Mouse (Mus musculus) intestine, postnatal 0 days (tissue): ENCODE measurements at regions not wholly inside any gene's neighbourhood (a gene's known extent, or its start where the extent isn't known, plus 50 kb on each side); places are given as distances from the start of the nearest gene placed in this dataset.

Source experiments
- ATAC-seq: fragments of 200-750 bp; cut with Nextera tagmentation; 2 replicates; pipeline ENCODE4 v1.8.0; 2017; ENCODE audit warnings: mild to moderate bottlenecking, moderate TSS enrichment, moderate library complexity
- H3K27ac ChIP-seq: fragments of 300-500 bp; sonication (generic); 2 replicates; pipeline ENCODE4 v1.5.1; 2014; ENCODE audit warnings: mild to moderate bottlenecking, low read depth, low read length, moderate library complexity
- H3K27me3 ChIP-seq: fragments of 300-500 bp; sonication (generic); replicated peaks from 2 replicates; pipeline ENCODE4 v1.6.1; 2014; ENCODE audit warnings: low read length, mixed read lengths; ENCODE audit not compliant: control insufficient read depth, insufficient read depth
- H3K36me3 ChIP-seq: fragments of 300-500 bp; sonication (generic); 2 replicates; pipeline ENCODE4 v1.6.1; 2014; ENCODE audit warnings: mild to moderate bottlenecking, moderate library complexity; ENCODE audit not compliant: control insufficient read depth, insufficient read depth
- H3K4me1 ChIP-seq: fragments of 300-500 bp; sonication (generic); replicated peaks from 2 replicates; pipeline ENCODE4 v1.6.1; 2014; ENCODE audit warnings: antibody characterized with exemption, low read length, mixed read lengths; ENCODE audit not compliant: control insufficient read depth, insufficient read depth
- H3K4me2 ChIP-seq: fragments of 300-500 bp; sonication (generic); replicated peaks from 2 replicates; pipeline ENCODE4 v1.6.1; 2014; ENCODE audit warnings: low read depth, mild to moderate bottlenecking, moderate library complexity
- H3K4me3 ChIP-seq: fragments of 300-500 bp; sonication (generic); 2 replicates; pipeline ENCODE4 v1.5.1; 2014; ENCODE audit warnings: low read depth, low read length
- H3K9ac ChIP-seq: fragments of 300-500 bp; sonication (generic); 2 replicates; pipeline ENCODE4 v1.6.1; 2014; ENCODE audit warnings: mild to moderate bottlenecking, low read depth, low read length
- H3K9me3 ChIP-seq: fragments of 300-500 bp; sonication (generic); 2 replicates; pipeline ENCODE4 v1.6.1; 2016; ENCODE audit warnings: mixed run types; ENCODE audit not compliant: control insufficient read depth
- CTCF ChIP-seq: sonication (generic); IDR thresholded peaks from 2 replicates; pipeline ENCODE4 v1.5.1; 2016; ENCODE audit warnings: low read depth, mild to moderate bottlenecking, control low read depth, antibody characterized with exemption, moderate library complexity
- WGBS: fragments of 180-500 bp; shearing (Covaris S2); extraction: QIAGEN DNeasy Blood & Tissue Kit; methylation state at CpG from one replicate; pipeline ENCODE4 v1.1.7; 2014; 5-methylcytosine and 5-hydroxymethylcytosine counted together

DNA sequence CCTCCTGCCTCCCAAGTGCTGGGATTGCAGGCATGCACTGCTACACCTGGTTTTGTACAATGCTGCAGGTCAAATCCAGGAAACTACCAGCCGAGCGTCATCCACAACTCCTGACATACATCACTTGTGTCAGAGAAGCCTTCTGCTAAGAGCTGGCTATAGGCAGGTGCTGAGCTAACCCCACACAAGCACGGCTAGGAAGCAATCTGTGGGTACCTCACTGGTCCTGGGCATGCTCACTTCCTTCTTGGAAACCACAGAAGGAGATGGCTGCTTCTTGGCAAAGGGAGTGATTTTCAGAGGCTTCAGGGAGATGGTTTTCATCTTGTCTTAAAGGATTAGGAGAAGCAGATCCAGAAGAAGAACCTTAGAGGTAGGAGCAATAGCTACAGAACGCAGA, 111.3 kb downstream of the Zfp706 start:
- Histone ChIP-seq H3K27ac (no peak overlapping the region), H3K4me1 (peaks cover 9% of the 10 kb centered on the region), H3K36me3 (no peaks in the 10 kb centered on the region), H3K9ac (no peak overlapping the region), H3K4me2 (no peak overlapping the region), H3K4me3 (no peak overlapping the region), H3K9me3 (no peaks in the 10 kb centered on the region), H3K27me3 (no peaks in the 10 kb centered on the region)
- ATAC-seq, result no peak
- WGBS, result 64% methylated on average over 4 of the region's 4 CpGs
- no peak for TF ChIP-seq CTCF

DNA sequence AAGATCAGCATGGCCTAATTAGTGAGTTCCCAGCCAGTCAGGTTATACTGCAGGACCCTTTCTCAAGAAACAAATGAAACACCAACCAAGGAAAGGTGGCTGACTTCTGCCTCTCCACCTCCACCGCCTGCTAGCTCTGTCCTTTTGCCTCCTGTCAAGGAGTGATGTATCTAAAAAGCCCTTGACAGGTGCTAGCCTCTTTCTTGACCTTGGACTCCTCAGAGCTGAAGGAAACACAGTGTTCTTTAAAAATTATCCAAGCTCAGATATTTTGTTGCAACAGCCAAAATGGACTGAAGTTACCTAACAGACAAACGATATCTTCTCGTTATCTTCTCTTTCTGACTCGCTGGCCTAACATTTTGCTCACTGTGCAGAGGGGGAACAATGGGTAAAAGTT, 112.5 kb downstream of the Zfp706 start:
- H3K36me3 ChIP-seq, result no peaks in the 10 kb centered on the region
- no peak overlapping the region for H3K4me2 ChIP-seq
- ATAC-seq, result no peak
- H3K9ac ChIP-seq, result no peak overlapping the region
- peaks cover 4% of the 10 kb centered on the region; the same call in 1 of the 2 replicates for H3K4me1 ChIP-seq
- TF ChIP-seq CTCF, result no peak
- H3K4me3 ChIP-seq, result no peak overlapping the region
- WGBS, result 76% methylated on average over 4 of the region's 4 CpGs
- no peaks in the 10 kb centered on the region for H3K27me3 ChIP-seq
- H3K9me3 ChIP-seq, result no peaks in the 10 kb centered on the region
- no peak overlapping the region for H3K27ac ChIP-seq

DNA sequence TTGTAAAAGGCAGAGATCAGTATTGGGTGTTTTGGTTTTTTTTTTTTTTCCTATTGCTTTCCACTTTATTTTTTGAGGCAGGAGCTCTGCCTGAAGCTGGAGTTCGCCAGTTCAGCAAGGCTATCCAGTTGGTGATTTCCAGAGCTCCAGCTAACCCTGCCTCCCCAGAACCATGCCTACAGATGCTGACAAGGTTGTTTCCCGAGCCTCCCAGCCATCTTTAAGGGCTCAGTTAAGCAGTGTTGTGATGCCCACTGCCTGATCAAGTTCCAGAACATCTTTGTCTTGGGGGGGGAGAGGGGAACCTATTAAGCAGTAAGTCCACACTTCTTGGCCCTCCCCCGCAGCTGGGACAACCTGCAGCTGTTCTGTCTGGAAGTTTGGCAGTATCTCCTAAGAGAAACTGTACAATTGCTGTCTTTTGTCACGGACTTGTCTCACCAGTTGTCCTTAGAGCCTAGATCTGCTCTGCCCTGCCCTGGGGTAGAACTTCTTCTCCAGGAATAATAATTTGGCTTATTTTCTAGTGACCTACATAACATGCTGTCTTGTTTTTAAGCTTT, 114.1 kb downstream of the Zfp706 start:
- no peak overlapping the region for H3K4me3 ChIP-seq
- H3K9ac ChIP-seq, result no peak overlapping the region
- H3K4me1 ChIP-seq, result peaks cover 4% of the 10 kb centered on the region; the same call in 1 of the 2 replicates
- H3K4me2 ChIP-seq, result no peak overlapping the region
- 59% methylated on average over 4 of the region's 4 CpGs for WGBS
- ATAC-seq, result no peak
- H3K9me3 ChIP-seq, result no peaks in the 10 kb centered on the region
- H3K36me3 ChIP-seq, result no peaks in the 10 kb centered on the region
- no peak overlapping the region for H3K27ac ChIP-seq
- TF ChIP-seq CTCF, result no peak
- no peaks in the 10 kb centered on the region for H3K27me3 ChIP-seq

DNA sequence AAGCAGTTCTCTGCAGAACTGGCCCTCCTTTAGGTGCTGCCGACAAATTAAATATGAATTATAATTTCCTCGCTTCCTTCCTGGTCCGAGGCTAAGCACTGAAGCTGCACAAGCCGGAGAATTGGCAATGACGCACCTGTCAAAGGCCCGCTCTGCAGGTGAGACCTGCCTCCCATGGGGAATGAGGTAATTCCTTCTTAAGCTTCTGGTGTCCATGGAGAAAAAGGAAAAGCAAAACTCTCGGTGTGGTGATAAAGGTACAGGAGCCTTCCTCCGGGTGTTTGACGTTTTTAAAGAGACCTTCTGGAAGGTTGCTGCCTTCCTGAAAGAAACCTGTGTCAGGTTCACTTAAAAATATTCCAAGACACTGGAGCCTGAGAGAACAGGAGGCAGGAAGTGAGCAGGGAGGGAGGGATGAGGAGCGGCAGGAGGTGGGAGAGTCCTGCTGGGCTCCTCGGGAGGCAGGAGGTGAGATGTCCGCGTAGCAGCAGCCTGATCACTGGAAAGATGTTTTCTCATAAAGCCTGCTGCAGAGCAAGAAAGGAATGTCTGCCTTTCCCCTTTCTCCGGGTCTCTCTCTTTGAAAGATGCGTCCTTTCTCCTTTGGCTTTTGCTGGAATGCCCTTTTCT, 114.9 kb downstream of the Zfp706 start:
- H3K9ac ChIP-seq, result no peak overlapping the region
- H3K27me3 ChIP-seq, result no peaks in the 10 kb centered on the region
- no peak for TF ChIP-seq CTCF
- no peaks in the 10 kb centered on the region for H3K4me1 ChIP-seq
- H3K27ac ChIP-seq, result peak overlapping the region; percentile 1; the same call in 1 of the 2 replicates
- ATAC-seq, result peak; percentile 65
- H3K36me3 ChIP-seq, result no peaks in the 10 kb centered on the region
- no peak overlapping the region for H3K4me3 ChIP-seq
- H3K4me2 ChIP-seq, result peak overlapping the region; percentile 39
- no peaks in the 10 kb centered on the region for H3K9me3 ChIP-seq
- 16% methylated on average over 15 of the region's 15 CpGs for WGBS

DNA sequence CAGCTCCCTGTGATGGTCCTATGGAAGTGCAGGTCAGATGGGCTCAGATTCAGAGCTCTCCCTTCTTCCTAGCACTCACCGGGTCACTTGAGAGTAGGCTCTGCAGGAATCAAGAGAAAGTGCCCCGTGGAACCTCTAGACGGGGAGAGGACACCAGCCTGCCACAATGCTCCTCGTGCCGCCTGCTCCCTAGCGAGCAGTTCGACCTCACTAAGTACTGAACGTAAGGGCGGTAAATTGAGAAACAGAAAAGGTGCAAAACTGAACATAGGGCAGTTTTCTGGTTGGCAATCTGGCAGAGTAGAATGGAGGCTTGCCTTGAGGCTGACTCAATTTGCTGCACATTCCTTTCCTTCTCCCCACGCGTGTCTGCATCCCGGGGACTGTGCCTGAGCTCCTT, 115.7 kb downstream of the Zfp706 start:
- no peaks in the 10 kb centered on the region for H3K9me3 ChIP-seq
- no peak overlapping the region for H3K9ac ChIP-seq
- no peak overlapping the region for H3K4me3 ChIP-seq
- H3K27ac ChIP-seq, result 0 out of 2 replicates have a peak overlapping the region, but pooled peaks have one; percentile 1
- no peaks in the 10 kb centered on the region for H3K36me3 ChIP-seq
- no peak overlapping the region for H3K4me2 ChIP-seq
- 45% methylated on average over 12 of the region's 12 CpGs for WGBS
- no peaks in the 10 kb centered on the region for H3K27me3 ChIP-seq
- no peaks in the 10 kb centered on the region for H3K4me1 ChIP-seq
- no peak for ATAC-seq
- no peak for TF ChIP-seq CTCF

DNA sequence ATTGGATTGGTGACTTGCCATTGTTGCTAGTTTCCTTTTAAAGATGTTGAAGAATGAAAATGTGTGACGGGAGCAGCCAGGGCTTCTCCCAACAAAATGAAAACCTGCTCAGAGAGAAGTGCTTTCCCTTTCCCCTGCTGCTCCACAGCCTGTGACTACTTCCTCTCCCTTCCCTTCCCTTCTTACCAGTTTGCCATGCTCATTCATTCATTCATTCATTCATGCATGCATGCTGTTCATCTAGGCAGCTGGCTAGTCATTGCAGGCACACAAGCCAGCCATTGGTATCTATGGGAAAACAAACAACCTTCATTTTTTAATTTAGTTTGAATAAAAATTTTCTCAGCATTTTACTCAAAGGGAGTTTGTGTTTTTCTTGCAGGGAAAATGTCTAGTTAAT, 116.3 kb downstream of the Zfp706 start:
- Histone ChIP-seq H3K9me3 (no peaks in the 10 kb centered on the region), H3K4me1 (no peaks in the 10 kb centered on the region), H3K27me3 (no peaks in the 10 kb centered on the region), H3K4me3 (no peak overlapping the region), H3K27ac (no peak overlapping the region), H3K9ac (no peak overlapping the region), H3K4me2 (no peak overlapping the region), H3K36me3 (no peaks in the 10 kb centered on the region)
- TF ChIP-seq CTCF, result no peak
- ATAC-seq, result no peak
- WGBS, result 91% methylated on average over 1 of the region's 1 CpGs
